Mouse (Mus musculus) liver (tissue): ENCODE results near the gene Ksr2.

Experiments used
- DNase-seq: peaks from one replicate; pipeline ENCODE4 v3.0.0-alpha.2; 2020; ENCODE audit warnings: mixed read lengths

Gene Ksr2

GRCm38 (mm10) chr5:117696366-117696765, 282.6 kb downstream of the Ksr2 start:
- no peak for DNase-seq

GRCm38 (mm10) chr5:117697589-117697988, 283.8 kb downstream of the Ksr2 start:
- DNase-seq, result no peak

DNA sequence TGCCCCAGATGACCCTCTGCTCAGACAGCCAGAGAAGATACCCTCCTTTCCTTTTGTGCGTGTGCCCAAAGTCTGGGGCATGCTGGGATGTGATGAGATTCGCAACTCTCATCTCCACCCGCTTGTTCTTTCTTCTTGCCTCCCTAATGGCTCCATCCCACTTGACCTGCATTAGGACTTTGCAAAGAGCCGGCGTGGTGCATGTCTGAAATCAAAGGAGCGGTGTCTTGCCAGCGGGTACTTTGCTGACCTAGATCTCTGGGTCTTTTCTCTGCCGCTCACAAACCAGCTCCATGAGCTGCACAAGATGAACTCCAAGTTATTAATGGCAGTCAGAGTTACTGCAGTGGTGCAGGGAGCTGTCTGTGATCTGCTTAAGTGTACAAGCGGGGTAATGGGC, 290.6 kb downstream of the Ksr2 start:
- DNase-seq, result no peak

GRCm38 (mm10) chr5:117706633-117707032, 292.8 kb downstream of the Ksr2 start:
- DNase-seq, result no peak

- DNase-seq, result no peak
These were observed 295.5 kb downstream of the Ksr2 start for GRCm38 (mm10) chr5:117709306-117709705.

DNA sequence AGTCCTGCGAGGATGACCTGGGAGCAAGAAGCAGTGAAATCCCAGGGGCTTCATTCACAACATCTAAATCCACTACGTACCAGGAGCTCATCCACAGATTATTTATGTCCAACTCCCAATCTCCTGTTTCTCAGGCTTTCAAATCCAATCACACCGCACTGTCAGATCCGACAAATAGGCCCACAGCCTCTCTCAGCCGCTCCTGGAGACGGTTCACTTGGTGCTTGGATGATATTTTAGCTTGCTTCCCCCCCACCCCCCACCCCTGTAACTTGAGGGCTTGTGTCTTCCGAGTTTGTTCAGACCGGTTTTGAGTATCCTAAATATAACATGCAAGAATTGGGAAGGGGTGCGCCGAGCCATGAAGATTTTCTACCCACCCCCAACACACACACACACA, 297.8 kb downstream of the Ksr2 start:
- DNase-seq, result no peak

GRCm38 (mm10) chr5:117712207-117712606, 298.4 kb downstream of the Ksr2 start:
- no peak for DNase-seq

- no peak for DNase-seq
These were observed 303.3 kb downstream of the Ksr2 start for GRCm38 (mm10) chr5:117717120-117717519.

DNA sequence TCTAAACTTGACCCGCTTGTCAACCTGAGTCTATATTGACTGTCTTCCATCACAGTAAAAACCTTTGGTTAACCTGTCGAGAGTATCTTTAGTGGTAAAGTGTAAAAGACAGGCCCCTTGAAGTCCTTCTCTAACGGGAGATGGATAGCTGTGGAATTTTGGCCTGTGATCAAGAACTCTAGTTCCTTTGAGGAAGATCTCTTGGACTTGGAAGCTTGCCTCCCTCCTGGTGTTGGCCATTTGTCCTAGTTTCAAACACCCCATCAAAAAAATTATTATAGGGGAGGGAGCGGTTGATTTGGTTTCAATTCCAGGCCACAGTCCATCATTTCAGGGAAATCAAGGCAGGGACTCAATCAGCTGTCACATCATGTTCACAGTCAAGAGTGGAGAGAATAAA, 309.5 kb downstream of the Ksr2 start:
- no peak for DNase-seq

- DNase-seq, result no peak
These were observed 312.7 kb downstream of the Ksr2 start for GRCm38 (mm10) chr5:117726548-117726947.

DNA sequence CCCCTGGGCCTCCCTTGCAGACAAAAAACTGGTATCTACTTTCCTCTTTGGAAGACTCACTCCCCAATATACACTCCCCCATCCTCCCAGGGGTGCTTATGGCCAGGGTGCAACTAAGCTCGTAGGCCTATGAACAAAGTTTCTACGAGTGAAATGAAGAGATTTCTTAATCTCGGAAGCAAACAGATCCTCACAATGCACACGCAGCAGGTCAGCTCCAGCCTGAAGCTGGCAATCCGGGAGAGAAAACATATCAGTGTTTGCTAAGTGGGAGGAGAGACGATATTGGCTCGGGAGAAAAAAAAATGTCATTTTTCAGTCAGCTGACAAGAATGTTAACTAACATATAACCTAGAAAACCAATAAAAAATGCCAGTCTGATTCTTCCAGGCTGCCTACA, 313.3 kb downstream of the Ksr2 start:
- no peak for DNase-seq

DNA sequence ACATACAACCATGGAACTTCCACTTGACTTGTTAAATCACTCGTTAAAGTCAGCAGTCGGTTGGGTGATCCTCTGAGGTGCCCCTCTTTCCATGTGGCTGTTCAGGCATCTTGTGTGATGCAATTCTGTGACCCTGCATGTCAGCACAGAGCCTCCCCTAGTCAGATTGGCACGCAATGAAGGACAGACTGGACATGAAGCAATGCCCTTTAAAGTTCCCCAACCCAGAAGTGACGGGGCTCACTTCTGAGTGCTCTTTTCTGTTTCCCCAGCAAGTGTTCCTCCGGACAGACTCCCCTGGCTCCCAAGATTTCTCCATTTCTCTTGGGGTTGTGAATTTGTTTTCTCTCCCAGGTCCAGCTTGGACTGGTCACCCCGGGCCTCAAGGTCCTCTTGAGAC, 317.5 kb downstream of the Ksr2 start:
- no peak for DNase-seq

GRCm38 (mm10) chr5:117744654-117745178, 330.9 kb downstream of the Ksr2 start:
- DNase-seq, result no peak

DNA sequence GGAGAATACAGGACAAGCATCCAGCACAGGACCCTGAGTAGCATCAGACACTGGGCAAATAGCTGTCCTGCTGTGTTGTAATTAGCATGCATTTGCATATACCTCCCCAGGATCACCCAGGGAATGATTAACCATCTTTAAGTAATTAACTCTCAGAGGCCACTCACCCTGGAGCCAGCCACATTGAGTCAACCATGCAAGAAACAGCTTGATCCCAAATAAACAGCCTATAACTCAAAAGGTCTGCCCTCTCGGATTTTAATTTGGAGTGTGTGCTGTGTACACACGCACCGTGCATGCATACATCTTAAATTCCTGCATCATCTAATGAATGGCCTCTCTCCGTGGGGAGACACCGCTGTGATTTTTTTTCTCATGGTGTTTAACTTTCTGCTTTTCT, 335.6 kb downstream of the Ksr2 start:
- DNase-seq, result no peak

GRCm38 (mm10) chr5:117757696-117758482, 344.1 kb downstream of the Ksr2 start:
- no peak for DNase-seq

- no peak for DNase-seq
These were observed 347.5 kb downstream of the Ksr2 start for GRCm38 (mm10) chr5:117761181-117761832.

DNA sequence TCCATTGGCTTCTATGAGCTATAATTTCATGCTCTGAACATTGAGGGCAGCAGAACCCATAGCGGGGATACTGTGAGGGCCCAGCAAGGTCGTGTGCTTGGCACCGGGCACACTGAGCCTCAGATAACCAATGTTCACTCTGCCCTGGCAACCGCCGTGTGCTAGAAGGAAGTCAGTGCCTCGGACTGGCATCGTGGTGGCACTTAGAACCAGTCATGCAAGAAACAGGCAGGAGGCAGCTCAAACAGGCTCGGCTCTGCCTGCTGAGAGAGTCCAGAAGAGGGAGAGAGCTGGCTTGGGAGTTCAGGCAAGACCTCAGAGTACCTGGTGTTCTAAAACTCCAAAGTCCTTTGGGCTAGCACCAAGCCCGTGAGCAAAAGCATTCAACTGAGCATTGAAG, 350.7 kb downstream of the Ksr2 start:
- no peak for DNase-seq

GRCm38 (mm10) chr5:117779175-117779574, 365.4 kb downstream of the Ksr2 start:
- no peak for DNase-seq

DNA sequence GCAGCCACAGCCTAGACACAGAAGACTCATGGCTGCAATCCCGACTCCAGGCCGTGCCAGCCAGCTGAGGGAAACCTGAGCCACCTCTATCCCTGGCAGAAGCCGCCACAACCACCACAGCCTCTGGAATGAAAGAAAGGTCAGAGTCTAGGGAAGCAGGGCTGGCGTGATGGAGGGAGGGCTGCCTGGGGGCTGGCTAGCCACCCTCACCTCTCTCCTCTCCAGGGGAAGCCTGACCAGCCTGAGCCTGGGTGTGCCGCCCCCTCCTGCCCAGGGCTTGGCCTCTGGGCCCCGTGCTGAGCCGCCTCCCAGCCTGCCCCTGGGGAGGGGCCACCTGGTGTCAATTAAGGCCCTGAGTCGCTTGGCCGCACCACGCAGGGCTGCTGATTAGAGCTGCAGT, 366.9 kb downstream of the Ksr2 start, which contains the start of gene Nos1:
Gene Nos1, plus strand, starts transcription at position 352 of the 400 bp plus-strand sequence.
- DNase-seq, result no peak

- DNase-seq, result no peak
These were observed 367.4 kb downstream of the Ksr2 start for GRCm38 (mm10) chr5:117781178-117781577.

GRCm38 (mm10) chr5:117790071-117790470, 376.3 kb downstream of the Ksr2 start:
- no peak for DNase-seq

GRCm38 (mm10) chr5:117791875-117792274, 378.1 kb downstream of the Ksr2 start:
- no peak for DNase-seq

DNA sequence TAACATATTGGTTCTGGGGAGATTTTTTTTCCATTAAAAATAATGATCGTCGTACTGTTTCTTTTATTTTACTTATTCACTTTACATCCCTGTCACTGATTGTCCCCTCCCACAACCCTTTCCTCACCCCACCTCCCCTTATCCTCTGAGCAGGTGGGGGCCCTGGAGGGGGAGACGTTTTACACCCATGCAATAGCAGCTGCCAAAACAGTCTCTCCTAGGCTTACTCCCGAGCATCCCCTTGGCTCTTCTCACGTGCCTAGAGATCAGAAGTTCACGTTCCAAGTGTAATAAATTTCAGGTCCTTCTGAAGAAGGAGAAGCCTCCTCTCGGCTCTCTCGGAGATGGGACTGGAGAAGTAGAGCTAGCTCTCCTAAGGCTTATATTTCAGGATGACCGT, 387.0 kb downstream of the Ksr2 start:
- DNase-seq, result no peak

DNA sequence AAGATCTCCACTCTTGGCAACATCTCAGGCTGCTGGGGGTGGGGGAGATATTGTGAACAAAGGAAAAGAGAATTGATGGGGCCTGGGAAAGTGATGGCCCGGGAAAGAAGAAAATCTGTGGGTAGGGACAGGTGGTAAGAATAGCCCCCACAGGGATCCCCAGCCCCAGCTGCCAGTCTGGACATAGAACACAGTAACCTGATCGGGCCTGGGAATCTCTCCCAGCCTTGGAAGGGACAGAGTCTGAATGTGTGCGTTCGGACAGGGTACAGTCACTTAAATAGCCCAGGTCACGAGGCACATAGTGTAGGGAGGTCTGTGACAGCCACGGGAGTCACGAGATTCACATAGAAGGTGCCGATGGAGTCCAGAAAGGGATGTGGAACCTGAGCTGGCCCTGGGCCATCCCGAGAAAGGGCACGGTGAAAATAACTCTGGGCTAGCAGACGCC, 388.3 kb downstream of the Ksr2 start:
- DNase-seq, result no peak
